Mouse (Mus musculus): ENCODE measurements at regions not wholly inside any gene's neighbourhood (a gene's known extent, or its start where the extent isn't known, plus 50 kb on each side); places are given as distances from the start of the nearest gene placed in this dataset.

DNA sequence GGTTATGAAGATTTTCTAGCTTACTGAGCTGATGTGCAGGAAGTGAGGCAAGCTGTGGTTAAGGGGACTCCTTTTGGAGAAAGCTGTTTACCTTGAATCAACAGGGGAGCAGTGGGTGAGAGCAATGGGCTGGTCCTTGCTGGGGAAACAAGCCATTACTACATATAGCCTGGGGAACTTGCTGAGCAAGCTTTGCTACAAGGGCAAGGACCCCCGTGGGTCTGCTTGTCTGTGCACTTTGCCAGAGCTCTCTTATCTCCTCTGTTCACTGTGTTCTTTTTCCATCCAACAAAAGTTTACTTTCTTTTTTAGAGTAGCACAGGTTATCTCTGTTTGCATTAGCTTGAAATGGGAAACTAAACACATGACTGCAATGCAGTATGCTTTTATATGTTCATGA, 519.3 kb upstream of the Dsel start:
- Histone ChIP-seq H3K4me1 (ENCODE audit: control insufficient read depth, insufficient read depth, low read length) (no peaks in the 10 kb centered on the region), H3K27me3 (ENCODE audit: control insufficient read depth, insufficient read depth, low read length) (no peaks in the 10 kb centered on the region), H3K4me3 (ENCODE audit: control insufficient read depth, low read depth, low read length) (no peak overlapping the region), H3K27ac (ENCODE audit: control insufficient read depth, insufficient read depth, low read depth, low read length) (no peak overlapping the region), H3K36me3 (ENCODE audit: control insufficient read depth, insufficient read depth, low read length) (no peaks in the 10 kb centered on the region)
- TF ChIP-seq CTCF (IDR thresholded peaks at IDR 0.05; ENCODE audit: control insufficient read depth, insufficient read depth, insufficient replicate concordance, low read depth, low read length) (no peak), POLR2A (IDR thresholded peaks at IDR 0.05; ENCODE audit: control insufficient read depth, low read depth, low read length) (no peak)

DNA sequence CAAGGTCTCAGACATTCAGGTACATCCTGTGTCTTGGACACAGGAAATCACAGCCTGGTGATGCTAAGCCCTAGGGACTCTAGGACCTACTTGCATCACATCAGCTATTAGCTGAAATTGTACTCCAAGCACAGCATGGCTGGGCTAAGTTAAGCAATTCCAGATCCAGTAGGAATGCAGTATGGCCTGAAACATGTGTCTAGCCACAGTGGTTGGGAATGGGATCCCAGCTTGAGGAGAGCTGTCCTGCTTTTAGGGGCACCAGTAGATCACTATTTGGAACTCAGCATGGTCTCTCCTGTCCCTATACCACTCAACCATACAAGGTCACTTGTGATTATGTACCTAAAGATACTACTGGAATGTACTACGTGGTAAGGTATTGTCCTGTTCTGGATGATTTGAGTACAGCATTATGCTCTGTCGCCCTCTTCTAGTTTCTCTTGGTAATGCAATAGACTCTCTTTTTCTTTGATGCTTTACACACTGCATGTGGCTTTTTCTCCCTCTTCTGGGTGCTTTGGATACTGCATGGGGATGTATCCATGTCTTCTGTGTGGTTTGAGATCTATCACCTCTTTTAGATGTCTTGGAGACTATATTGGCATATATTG, 515.0 kb upstream of the Dsel start:
- Histone ChIP-seq H3K4me3 (ENCODE audit: control insufficient read depth, low read depth, low read length) (no peak overlapping the region), H3K27me3 (ENCODE audit: control insufficient read depth, insufficient read depth, low read length) (no peaks in the 10 kb centered on the region), H3K4me1 (ENCODE audit: control insufficient read depth, insufficient read depth, low read length) (no peaks in the 10 kb centered on the region), H3K36me3 (ENCODE audit: control insufficient read depth, insufficient read depth, low read length) (no peaks in the 10 kb centered on the region), H3K27ac (ENCODE audit: control insufficient read depth, insufficient read depth, low read depth, low read length) (no peak overlapping the region)
- no peak for TF ChIP-seq CTCF (IDR thresholded peaks at IDR 0.05; ENCODE audit: control insufficient read depth, insufficient read depth, insufficient replicate concordance, low read depth, low read length)
- no peak for TF ChIP-seq POLR2A (IDR thresholded peaks at IDR 0.05; ENCODE audit: control insufficient read depth, low read depth, low read length)

DNA sequence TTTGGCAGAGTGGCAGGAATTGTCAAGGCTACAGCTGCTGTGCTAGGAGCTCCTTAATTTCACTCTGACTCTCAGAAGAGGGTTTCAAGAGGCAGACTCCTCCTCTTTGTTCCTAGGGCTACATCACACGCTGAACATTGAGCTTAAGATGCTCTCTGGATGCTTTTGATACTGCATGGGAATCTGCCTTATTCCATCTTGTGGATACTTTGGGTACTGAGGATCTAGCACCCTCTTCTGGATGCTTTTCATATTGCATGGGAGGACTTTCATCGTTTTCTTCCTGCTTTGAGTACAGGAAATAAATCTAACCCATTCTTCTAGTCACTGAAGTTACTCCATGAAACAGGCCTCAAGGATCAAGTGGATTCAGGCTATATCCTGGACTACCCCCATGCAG, 513.9 kb upstream of the Dsel start:
- H3K4me1 ChIP-seq (ENCODE audit: control insufficient read depth, insufficient read depth, low read length): no peaks in the 10 kb centered on the region
- H3K27me3 ChIP-seq (ENCODE audit: control insufficient read depth, insufficient read depth, low read length): no peaks in the 10 kb centered on the region
- no peak for TF ChIP-seq POLR2A (IDR thresholded peaks at IDR 0.05; ENCODE audit: control insufficient read depth, low read depth, low read length)
- no peak for TF ChIP-seq CTCF (IDR thresholded peaks at IDR 0.05; ENCODE audit: control insufficient read depth, insufficient read depth, insufficient replicate concordance, low read depth, low read length)
- no peak overlapping the region for H3K4me3 ChIP-seq (ENCODE audit: control insufficient read depth, low read depth, low read length)
- no peaks in the 10 kb centered on the region for H3K36me3 ChIP-seq (ENCODE audit: control insufficient read depth, insufficient read depth, low read length)
- no peak overlapping the region for H3K27ac ChIP-seq (ENCODE audit: control insufficient read depth, insufficient read depth, low read depth, low read length)

DNA sequence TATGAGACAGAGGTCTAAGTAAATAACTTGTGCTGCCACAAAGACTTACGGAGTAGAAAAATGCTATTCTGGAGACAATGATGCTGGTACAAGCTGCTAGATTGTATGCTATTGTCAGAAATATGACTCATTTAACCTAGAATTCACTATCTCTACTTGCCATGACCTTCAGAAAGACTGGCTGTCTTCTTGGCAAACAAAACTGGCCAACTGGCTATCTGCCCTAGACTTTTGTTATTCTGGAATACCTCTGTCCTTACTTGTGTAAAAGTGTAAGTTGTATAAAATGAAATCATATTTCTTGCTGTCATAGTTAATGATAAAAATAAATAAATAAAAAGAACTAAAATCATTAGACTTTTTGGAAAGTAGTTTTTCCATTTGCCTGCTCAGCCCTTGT, 491.1 kb upstream of the Dsel start:
- Histone ChIP-seq H3K36me3 (ENCODE audit: control insufficient read depth, insufficient read depth, low read length) (no peaks in the 10 kb centered on the region), H3K4me1 (ENCODE audit: control insufficient read depth, insufficient read depth, low read length) (no peaks in the 10 kb centered on the region), H3K27me3 (ENCODE audit: control insufficient read depth, insufficient read depth, low read length) (no peaks in the 10 kb centered on the region), H3K4me3 (ENCODE audit: control insufficient read depth, low read depth, low read length) (no peak overlapping the region), H3K27ac (ENCODE audit: control insufficient read depth, insufficient read depth, low read depth, low read length) (no peak overlapping the region)
- TF ChIP-seq CTCF (IDR thresholded peaks at IDR 0.05; ENCODE audit: control insufficient read depth, insufficient read depth, insufficient replicate concordance, low read depth, low read length): no peak
- TF ChIP-seq POLR2A (IDR thresholded peaks at IDR 0.05; ENCODE audit: control insufficient read depth, low read depth, low read length): no peak
